Mouse (Mus musculus) spleen, postnatal 10 days (tissue): ENCODE results near the gene Tnnt3.

Experiments used
- DNase-seq, 2 experiments: peaks; one replicate each; pipeline ENCODE4 v3.0.0; 2021 to 2022; ENCODE audit warnings: low spot score in 2 of 2

Gene Tnnt3

DNA sequence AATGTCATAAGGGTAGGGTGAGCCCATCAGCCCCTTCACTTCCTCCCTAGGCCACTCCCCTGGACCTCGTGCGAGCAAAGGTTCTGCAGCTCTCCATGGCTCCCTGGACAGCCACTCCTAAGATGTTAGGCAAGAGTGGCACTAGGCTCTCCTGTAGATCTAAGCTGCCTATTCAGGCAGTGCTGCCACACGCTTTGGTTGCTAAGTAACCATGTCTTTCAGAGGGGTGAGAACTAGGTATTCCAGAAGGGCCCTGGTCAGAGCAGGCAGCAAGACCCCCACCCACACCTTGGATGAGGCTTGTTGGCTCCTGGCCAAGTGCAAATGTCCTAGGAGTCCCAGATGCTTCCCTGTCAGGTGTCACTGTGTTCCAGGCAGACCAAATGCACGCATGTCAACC, 7.9 kb downstream of the Tnnt3 start:
- no peak for DNase-seq

GRCm38 (mm10) chr7:142507453-142507852, 8.8 kb downstream of the Tnnt3 start:
- no peak for DNase-seq

DNA sequence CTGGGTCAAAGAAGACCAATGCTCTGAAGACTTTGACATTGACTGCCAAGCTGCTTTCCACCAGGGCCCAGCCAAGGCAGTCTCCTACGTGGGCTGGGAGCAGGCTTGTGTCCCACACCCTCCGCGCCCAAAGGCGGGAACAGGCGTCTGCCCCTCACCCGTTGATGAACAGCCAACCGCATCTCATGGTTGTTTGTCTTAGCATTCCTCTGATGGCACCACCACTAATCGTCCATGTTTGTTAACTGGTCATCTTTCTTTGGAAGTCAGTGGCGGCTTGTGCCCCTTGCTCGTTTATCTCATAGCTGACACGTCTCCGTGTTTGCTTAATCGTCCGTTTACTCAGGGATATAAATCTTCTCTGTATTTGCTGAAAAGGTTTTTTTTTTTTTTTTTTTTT, 10.9 kb downstream of the Tnnt3 start:
- DNase-seq = no peak

- DNase-seq = no peak
Measured at GRCm38 (mm10) chr7:142510021-142510777, 11.6 kb downstream of the Tnnt3 start.

DNA sequence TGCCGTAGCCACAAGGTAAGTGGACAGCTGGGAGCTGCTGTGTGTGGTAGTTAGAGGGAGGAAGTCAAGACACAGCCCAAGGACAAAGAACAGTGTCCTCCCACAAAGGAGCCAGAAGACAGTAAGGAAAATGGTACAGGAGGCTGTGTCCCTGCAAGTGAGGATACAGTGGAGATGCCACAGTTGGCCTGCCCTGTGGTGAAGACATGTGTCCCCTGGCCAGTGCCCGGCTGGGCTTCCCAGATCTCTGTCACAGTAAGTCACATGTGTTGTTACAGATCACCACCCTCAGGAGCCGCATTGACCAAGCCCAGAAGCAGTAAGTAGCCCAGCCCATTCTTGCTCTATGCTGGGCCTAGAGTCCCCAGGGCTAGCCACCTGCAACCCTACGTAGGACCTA, 15.4 kb downstream of the Tnnt3 start:
- no peak for DNase-seq

DNA sequence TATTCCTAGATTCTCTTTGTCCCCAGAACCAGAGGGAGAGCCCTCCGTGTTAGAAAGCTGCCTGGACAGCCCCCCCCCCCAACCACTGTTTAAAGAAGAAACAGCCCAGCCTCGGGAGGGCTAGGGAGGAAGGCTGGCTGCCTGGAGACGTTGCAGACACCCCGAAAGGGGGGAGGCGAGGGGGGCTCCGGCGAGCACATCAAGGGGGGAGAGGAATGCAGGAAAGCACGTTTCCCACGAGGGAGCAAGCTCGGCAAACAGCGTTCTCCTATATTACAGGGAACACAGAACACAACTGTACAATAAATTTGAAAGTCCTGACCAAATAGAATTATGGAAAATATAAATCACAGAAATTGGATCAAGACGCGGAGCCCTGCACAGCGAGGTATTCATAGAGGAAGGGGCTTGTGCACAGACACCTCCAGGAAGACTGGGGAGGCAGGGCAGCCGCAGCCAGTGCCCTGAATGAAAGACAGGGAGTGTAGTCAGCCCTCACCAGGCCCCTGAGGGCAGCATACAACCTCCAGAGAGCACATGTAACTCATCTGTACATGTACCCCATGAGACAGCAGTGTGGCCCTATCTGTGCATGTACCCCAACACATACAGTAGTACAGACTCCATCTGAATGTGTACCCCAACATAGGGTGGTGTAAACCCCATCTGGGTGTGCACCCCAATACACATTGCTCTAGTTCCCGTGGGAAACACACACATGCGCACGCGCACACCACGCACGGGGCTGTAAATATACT, 17.8 kb downstream of the Tnnt3 start:
- no peak for DNase-seq

DNA sequence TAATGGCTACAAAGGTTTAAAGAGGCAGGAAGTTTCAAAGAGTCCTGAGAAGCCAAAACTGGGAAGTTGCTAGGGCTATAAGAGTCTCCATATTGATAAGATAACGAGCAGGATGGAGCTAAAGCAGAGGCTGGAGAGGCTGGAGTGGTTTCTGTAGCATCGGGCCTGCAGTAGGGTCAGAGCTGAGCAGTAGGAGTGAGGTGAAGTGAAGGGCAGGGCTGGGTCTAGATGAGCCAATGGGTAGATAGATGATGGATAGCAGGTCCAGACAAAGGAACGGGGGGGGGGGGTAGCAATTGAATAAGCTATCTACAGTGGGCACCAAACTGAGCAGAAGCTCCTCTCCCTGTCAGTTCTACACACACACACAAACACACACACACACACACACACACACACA, 18.9 kb downstream of the Tnnt3 start:
- no peak for DNase-seq

GRCm38 (mm10) chr7:142520331-142520730, 21.7 kb downstream of the Tnnt3 start:
- no peak for DNase-seq

DNA sequence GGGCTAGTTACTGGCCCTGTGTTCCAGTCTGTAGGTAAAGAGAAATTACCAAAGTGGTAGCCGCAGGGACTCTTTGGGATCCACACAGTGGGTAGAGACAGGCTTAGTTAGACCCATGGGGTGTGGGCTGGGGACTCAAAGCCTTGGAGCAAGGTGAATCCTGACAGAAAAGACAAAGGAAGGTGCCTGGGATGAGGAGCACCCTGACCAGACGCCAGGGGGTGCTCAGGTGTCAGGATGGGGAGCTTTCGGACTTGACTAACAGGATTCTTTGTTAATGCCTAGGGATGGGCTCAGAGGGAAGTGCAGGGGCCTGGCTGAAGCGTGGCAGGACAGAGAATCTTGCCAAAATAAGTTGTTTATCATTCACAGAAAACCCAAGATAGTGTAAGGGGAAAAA, 23.7 kb downstream of the Tnnt3 start:
- no peak for DNase-seq

DNA sequence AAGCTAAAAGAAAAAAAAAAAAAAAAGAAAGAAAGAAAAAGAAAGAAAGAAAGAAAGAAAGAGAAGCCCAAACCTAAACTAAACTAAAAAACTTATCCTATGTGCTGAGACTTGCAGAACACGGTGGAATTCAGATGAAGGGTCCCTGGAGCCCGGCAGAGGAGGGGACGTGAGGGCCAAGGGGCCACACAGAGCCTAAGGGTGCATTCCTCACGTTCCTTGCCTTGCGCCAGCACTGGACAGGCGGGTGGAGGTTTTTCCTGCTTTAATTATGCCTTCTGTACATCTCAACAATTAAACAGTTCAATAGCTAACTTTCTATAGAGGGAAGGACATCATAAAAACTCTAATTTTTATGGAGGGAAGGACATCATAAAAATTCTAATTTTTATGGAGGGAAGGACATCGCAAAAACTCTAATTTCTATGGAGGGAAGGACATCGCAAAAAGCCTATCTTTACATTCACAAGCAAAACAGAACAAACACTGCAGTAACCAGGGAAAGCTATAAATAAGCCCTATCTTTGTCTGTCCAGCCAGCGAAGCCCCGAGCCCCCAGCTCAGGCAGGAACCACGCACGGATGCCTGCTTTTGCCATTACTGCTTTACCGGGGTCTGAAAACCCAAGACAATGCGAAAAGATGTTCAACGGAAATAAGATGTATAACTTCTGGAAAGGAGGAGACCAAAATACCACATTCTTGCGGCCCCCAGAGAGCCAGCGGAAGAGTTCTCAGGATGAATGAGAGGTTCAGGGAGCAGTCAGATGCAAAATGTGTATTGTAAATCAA, 24.8 kb downstream of the Tnnt3 start:
- no peak for DNase-seq

DNA sequence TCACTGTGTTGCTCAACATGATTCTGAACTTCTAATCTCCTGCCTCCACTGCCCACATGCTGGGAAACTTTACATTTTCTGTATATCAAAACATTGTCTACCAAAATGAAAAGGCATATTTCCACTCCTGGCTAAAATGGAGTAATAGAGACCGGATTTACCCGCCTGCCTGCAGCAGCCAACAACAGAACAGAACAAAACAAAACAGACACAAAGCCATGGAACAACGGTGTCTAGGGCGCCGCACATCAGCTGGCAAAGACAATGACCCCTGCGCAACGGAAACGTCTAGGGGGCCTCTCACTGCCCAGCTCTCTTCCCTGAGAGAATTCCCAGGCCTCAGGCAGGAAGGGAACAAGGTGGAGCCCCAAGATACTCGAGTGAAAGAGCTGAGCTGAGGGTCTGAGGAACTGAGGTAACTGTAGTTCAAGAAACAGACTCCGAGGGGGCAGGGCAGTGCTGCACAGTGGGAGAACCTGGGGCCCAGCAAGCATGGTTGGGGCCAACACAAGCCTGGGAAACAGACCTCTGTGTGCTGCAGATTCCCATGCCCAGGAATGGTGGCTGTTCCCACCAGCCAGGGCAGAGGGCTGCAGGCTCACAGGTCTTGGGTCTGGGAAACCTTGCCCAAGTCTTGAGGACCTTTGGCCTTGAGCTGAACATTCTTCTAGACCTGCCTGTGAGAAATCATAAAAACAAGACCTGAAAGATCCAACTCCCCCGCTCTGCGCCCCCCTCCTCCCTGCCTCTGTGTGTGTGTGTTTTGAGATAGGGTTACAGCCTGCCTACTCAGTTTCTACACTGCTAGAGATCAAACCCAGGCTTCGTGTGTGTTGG, 26.9 kb downstream of the Tnnt3 start:
- no peak for DNase-seq

- DNase-seq = no peak
Measured at GRCm38 (mm10) chr7:142529350-142529749, 30.7 kb downstream of the Tnnt3 start.

DNA sequence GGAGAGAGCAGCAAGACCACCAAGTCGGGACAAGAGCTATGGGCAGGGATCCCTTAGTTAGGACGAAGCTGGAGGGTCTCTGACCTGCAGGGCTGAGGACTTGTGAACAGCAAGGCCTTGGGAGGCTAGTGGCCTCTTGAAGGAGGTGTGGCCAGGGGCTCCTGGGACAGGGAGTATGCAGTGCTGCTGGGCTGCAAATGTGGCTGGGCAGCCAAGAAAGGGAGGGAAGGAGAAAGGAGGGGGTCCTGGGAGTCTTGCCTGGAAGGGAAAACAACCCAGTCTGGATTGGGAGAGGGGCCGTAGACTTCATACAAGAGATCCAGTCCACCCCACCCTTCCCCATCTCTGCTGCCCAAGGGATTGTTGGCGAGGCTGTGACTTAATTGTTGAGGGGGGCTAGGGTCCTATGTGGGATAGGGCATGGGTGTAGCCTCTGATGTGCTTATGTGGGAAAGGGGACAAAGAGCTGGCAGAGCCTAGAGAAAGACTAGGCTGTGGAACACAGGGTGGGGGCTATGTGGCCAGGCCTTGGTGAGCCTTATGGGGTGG, 33.4 kb downstream of the Tnnt3 start:
- DNase-seq = no peak

- no peak for DNase-seq
Measured at GRCm38 (mm10) chr7:142532671-142533058, 34.0 kb downstream of the Tnnt3 start, which contains the start of gene Mrpl23. TSS of gene Mrpl23 (plus strand) at chr7:142532686.

- DNase-seq = peak; percentile 78 to 88
Measured at GRCm38 (mm10) chr7:142533059-142533855, 34.6 kb downstream of the Tnnt3 start.

DNA sequence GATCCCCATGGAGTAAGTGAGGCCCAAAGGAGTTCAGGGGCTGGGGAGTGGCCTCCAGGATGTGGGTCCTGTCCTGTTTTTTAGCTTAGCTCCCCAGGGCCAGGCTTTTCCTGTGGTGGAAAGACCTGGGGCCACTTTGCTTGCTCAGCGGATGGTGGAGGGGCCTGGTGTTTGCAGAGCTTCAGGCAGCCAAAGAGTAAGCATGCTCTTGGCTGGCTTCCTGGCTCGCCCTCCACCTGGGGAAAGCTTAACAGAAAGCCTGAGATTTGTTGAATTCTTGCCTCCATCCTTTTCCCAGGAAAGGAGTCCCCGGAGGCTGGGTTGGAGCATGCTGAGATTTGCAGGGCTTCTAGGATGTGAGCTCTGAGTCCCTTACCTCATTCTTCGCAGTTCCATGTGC, 36.5 kb downstream of the Tnnt3 start:
- no peak for DNase-seq

DNA sequence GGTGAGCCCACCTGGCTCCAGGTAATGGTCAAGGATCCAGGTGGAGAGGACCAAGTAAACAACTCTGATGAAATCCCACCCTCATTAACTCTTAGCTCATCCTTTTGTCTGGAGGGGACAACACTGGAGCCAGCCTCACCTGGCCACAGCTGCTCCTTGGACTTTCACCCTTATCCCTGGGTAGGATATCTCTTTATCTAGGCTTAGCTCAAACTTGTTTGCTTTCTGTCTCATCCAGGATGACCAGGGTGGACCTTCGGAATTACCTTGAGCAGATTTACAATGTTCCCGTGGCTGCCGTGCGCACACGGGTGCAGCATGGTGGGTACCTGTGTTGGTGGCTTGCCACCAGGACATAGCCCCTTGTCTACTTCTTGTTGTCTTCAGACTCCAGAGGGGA, 37.2 kb downstream of the Tnnt3 start:
- no peak for DNase-seq

DNA sequence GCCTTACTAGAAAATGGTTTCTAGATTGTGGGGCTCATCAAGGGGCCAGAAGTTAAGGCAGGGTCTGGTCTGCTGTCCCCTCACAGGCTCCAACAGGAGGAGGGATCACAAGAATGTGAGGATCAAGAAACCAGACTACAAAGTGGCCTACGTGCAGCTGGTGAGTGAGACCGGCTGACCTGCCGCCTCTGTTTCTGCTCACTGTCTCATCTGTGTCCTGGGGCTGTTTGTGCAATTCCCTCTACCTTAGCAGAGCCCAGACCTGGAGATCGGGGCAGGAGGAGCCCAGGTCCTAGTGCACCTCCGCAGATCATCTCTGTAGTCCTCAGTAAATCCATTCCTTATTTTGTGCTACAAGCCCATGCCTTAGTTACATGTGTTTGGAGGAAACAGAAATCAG, 38.5 kb downstream of the Tnnt3 start:
- no peak for DNase-seq

DNA sequence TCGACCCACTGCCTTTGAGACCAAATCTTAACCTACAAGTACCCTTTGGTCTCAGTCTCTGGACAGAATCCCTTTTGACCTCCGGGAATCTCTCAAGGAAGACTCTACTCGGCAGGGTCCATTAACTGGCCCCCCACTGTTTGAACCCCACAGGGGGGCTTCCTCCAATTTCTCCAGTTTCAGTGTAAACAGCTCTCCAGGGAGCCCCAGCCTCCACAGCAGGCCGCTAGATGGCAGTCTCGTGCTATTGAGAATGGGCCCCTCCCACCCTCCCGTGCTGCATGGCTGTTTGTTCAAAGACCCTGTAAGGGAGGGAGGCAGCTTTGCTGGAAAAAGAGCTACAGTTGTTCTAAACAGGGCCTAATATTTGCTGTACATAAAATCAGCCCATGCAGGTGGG, 39.2 kb downstream of the Tnnt3 start:
- peak; percentile 47 to 79 for DNase-seq

- DNase-seq = no peak
Measured at GRCm38 (mm10) chr7:142538291-142538690, 39.7 kb downstream of the Tnnt3 start.
